Mouse (Mus musculus) thymus, adult 18-20 months (tissue): ENCODE measurements around the gene Rapgef4.

Source experiments
- DNase-seq, 2 experiments: peaks; one replicate each; pipeline ENCODE4 v3.0.0; 2022; ENCODE audit warnings: mixed read lengths in 2 of 2

Gene Rapgef4

DNA sequence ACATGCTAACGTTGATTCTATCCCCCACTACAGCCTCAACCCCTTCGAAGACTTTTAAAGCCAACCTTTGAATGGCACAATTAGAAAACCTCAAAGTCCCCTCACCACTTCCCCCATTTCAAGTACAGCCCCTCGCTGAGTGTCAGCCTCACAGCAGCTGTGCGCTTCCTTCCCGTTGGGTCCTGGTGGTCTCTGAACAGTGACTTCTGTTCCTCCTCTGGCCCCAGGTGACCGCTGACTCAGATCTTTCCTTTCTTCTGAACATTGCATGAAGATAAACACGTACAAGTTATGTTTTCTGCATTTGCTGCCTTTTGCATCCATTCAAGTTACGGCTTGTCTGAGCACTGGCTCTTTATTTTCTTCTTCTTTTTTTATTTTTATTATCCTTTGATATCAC, 98.1 kb downstream of the Rapgef4 start:
- no peak for DNase-seq

DNA sequence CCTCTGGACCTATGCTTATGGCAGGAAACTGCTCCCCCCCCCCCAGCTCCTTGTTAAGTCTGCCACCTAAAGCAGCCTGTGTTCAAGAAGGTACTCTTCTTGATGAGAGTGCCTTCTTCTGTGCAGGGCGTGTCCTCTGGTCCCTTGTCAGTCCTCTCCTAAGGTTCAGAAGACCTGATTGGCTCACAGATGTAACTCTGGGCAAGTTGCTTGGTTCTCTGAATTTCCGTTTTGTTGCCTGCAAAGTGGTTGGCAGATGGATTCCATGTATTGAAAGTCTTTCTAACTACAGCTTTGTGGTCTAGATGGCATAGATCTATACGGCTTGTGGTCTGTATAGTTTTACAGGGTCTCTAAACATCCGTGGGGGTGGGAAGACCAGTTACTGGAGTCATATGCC, 101.8 kb downstream of the Rapgef4 start:
- DNase-seq = peak; percentile 25 to 55

DNA sequence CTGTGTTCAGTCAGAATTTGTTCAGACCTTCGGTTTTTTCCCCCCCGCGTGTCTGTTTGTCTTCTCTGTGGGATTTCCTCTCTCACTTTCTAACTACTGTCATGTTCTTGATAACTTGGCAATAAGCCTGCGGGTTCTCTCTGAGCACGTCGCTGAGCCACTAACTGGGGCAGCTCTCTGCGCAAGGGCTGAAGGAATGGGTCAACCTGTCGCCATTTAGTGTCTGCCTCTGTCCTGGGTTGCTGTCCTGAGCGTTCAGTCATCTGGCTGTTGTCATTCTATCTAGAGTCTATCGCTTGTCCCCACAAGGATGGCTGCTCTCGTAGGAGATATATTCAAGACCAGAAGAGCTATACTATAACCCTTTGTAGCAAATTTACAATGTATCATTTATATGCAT, 107.8 kb downstream of the Rapgef4 start:
- no peak for DNase-seq

DNA sequence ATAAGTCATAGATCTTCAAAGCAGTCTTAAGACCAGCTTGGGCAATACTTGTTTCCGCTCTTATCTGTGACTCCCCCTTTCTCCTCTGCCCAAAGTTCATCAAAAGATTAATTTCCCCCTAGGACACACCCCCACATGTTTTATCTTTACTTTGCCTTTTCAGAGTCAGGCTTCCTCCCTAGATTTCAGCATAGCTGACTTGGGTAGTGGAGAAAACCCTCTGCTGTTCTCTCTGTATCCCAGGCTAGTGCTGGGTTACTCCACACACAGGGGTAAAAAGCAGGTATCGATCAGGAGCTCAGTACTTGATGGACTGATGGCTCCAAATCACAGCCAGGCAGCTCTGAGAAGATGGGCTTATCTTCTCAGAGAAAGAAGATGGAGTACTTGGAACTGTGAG, 109.0 kb downstream of the Rapgef4 start:
- DNase-seq = no peak

DNA sequence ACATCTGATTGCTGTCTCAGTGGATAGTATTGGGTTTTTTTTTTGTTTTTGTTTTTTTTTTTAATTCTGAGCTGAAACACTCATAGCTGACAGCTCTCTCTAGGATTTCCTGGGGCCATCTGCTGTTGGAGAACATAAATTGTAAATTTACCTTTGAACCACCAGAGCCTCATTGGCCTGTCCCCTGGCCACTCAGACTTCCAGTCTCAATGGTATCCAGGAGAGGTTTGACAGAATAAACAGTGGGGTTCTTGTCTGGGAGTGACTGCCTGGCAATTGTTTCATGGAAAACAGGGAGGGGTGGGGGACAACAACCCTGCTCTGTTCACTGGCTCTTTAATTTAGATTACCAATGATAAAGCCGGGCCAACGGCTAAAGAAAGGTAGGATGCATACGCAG, 111.0 kb downstream of the Rapgef4 start:
- no peak for DNase-seq

DNA sequence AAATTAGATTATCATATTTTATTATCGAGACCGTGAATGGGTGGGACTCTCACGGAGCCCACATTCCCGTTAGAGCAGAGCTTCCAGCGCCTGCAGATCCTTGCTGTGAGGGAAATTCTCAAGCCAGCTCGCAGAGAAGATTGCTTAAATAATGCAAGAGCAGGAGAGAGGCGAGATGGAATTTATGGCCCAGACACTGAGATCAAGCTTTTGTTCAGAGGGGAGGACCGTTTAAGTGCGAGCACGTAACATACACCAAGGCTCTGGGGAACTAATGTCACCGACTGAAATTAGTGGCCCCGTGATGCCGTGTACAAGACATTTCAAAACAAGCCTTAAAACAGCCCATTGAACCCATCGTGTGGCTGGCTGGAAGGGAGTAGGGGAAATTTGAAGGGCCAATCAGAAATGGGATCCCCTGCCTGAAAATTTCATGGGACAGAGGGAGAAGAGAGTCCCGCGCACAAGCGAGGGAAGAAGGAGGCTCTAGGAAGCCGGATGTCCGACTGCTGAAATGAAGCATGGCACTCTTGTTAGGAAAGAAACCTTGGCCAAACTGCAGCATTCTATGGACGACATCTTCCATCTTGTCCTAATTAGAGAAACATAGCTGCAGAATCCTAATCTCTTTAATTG, 112.5 kb downstream of the Rapgef4 start:
- DNase-seq = no peak

DNA sequence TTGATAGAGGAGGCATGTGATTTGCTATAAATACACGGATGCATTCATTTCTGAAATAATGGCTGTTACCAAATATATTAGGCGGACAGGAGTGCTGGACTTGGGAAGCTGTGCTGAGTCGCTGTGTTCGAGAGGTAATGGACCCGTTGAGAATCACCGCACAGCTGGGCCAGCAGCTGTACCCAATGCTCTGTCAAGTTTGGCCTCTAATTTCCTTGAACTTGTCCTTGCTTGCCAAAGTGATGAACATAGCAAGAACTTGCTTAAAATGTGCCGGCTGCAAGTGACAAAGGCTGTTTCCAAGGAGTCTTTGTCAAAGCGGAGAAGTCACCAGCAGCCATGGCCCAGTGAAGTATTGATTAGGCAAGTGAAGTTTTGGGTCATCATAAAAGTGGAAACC, 113.0 kb downstream of the Rapgef4 start:
- no peak for DNase-seq

DNA sequence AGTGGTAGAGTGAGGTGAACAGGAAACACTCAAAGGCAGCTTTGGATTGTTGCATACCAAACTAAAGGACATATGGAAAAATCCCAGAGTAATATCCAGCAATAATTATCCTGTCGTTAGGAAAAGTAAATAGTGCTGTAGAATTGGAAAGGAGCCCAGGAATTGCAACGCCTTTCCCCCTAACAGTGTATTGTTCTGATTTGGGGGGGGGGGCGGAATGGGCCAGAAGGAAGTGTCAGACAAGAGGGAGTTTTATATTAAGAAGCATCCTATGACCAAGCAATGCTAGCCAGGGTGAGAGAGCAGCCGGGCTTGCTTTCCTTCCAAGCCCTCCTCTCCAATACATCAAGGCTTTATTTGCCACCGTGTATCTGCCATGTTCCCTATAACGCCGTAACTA, 113.4 kb downstream of the Rapgef4 start:
- no peak for DNase-seq

DNA sequence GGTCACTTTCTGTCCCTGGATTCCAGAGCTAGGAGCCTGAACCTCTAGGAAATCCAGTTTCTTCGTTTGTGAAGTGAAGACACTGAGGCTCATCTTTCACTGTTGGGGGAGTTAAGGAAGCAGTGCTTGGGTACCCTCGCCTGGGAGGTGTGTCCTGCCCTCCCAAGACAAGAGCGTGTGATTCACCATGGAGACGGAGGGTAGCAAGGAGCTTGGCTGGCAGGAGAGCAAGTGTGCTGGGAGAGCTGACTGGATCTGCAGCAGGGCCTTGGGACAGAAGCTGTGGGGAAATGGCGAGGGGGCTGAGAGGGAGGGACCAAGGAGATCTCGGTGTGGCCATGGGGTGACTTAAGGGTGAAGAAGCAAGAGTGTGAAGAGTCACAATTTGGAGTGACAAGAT, 114.0 kb downstream of the Rapgef4 start:
- no peak for DNase-seq

DNA sequence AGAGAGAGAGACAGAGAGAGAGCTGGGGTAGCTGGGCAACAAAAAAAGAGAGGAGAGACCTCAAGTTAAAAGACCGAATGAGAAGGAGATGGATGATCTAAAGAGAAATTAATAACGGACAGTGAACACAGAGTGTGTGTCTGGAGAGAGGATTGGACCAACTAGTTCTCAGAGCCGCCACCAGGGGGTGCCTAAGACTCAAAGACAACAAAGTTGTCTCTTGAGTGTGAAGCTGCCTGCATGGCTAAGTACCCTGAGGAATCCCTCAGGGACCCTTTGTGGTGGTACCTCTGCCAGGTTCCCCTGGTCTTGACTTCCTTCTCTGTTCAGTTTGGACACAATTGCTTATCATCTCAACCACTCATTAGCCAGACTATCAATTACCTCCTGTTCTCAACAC, 115.3 kb downstream of the Rapgef4 start:
- DNase-seq = peak; percentile 34 to 60

DNA sequence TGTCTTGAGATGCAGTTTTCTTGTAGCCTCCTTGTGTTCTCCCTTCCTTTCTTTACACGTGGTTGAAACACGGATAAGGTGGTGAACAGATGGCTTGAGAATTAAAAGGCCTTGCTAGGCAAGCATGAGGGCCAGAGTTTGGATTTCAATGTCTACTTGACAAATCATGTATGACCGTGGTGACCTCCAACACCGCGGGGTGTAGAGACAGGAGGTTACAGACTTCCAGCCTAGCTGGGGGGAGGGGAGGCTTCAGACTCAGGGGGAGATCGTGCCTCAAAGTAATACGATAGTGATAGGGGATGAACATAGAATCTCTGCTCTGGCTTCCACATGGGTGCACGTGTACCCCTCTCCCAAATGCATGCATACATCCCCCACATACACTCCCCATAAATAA, 117.3 kb downstream of the Rapgef4 start:
- no peak for DNase-seq

DNA sequence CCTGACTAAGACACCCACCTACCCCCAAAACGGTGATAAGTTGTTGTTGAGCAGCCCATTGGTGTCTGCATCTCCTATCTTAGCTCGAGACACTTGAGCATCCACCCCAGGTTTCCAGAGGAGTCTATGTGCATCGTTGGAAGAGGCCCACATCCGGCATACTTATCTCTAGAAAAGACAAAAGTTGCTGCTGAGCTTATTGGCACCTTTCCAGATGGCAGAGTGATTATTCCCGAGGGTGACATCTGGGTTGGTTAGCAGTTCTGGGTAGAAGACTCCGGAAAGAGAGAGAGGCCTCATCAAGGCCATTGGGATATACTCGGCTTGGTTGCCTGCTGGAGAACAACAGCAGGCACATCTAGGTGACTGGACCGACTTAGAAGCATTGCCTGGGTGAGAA, 123.6 kb downstream of the Rapgef4 start:
- DNase-seq = no peak

DNA sequence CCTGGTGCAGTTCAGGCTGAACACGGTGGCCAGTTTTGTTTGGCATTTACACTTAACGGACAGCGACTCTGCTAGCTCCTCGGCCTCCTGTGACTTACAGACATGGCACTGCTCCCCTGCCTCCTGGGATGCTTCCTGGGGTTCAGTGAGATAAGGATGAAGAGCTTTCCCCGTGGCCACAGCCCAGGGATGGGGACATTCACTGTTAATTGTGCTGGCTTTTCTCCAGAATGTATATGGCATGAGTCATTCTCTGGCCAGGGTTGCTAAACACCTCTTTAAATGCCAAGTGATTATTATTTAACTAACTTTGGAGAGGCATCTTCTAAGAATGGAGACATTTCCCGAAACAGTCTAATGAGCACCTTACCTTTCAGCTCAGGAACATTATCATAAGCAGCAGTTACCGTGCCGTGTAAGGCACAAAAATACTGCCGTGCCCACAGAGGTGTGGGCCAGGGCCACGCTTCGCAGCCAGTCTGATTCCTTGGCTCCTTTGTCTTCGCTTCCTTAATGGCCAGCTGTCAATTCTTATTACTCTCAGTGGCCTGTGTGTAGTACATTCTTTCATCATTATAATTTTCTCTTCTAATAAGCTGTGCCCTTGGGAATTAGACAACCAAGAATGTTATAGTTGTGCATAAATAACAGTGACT, 126.6 kb downstream of the Rapgef4 start:
- DNase-seq = no peak

DNA sequence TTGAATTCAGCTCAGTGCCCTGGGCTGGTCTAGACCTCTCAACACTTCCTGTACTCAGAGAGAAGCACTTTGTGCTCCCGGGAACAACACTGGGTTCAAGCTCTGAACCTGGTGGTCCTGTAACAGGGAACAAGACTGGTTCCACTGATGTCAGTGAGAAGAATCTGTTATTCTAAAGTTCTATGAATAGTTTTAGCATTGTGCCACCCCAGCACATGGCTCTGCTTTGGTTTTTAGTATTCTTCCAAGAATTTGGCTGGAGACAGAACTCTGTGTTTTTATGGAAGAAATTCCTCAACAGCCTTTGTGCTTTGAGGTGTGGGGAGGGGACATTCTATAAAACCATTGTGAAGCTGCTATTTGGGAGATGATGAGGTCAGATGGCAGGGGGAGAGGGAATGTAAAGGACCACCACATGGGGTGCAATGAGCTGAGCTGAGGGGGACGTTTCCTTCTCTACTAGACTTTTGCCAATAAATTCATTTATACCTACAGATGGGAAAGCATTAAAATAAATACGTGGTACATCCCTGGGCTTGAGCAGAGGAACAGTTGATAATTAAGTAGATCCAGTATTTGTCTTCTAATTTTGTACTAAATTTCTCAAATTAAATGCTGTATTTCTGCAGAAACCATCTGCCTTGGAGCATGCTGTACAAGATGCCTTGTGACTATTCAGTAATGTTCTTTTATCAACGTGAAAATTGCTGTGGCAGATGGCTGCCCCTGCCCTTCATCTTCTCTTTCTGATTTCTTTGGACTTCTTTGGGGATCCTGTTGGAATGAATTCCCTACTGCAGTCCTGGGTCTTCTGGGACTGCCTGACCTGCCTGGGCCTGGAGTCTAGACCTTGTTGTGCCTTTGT, 127.6 kb downstream of the Rapgef4 start:
- DNase-seq = no peak

DNA sequence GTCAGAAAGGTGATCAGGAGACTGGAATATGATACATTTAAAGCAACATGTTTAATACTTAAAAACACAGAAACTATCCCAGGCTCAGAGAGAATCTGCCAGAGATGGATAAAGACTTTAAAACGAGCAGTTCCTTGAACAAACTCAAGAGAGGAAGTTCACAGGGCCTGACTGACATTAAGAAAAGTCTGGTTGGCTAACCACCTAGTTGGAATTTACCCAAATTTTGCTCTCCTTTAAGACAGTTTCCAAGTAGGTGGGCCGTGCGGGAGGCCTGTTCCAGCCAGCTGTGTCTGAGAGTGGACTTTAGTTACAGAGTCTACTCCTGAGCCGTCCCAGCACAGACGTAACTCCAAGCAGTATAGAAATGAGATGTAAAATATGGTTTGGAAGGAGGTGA, 129.4 kb downstream of the Rapgef4 start:
- no peak for DNase-seq

DNA sequence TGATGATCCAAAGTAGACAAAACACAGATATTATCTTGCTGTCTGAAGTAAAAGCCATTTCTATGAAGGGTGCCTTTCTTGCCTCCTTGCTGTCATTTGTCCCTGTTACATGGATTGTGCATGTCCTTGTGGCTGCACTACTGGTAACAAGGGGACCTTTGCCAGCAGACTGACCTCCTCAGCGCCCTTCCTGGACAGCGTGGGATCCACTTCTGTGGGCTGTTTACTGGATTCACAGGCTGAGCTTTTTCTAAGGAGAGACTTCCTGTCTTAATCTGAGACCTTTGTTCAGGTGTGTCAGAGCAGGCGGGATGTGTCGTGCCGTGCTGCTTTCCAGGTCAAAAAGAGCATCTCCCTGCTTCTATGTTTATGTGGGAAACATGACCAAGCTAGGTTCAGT, 132.7 kb downstream of the Rapgef4 start:
- DNase-seq = no peak

DNA sequence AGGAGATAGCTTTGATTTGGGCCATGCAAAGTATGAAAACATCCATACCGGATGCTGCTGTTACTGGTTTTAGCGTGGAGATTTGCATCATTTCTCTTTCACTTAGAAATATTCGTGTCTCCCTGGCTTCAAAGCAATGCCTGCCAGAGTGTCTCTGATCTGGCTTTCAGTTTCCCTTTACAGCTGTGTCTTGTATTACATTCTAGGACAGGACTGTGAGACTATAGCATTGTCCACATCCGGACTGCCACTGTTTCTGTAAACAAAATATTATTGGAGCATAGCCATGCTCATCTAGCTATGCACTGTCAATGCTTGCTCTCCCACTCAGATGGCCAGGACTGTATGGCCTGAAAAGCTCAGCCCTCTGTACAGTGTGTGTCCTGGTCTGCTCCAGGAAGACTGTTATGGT, 133.1 kb downstream of the Rapgef4 start:
- no peak for DNase-seq

DNA sequence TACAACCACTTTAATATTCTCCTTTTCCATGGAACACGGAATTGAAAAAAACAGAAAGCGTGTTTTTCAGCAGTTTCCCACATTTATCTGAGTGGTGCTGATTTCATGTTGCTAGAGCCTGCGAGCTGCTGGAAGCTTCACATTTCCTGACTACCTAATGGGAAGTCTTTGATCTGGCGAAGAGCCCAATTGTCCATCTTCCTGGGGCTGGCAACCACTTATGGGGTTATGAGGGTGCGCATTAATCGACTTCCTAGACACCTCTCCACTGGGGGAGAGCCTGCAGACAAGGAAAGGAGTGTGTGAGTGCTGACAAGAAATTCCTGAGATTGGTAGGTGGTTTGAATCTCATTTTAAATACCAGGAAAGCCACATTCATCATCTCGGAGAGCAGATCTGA, 135.1 kb downstream of the Rapgef4 start:
- DNase-seq = no peak

DNA sequence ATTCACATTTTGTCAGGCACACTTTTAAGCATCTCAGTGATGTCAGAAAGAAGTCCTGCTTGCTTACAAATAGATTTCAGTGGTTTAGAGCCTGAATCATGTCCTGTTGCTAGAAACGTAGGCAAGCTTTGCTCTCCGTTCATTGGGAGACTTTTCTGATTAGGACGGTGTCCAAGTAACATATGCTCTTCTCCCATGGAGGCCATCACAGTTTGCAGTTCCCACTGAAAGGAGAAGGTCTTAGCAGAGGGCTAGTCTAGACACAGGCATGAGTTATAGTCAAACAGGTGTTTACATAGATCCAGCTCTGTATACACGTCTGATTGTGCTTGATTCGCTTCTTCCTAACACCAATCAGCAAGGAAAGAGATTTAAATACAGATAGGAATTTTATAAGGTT, 135.7 kb downstream of the Rapgef4 start:
- DNase-seq = no peak

DNA sequence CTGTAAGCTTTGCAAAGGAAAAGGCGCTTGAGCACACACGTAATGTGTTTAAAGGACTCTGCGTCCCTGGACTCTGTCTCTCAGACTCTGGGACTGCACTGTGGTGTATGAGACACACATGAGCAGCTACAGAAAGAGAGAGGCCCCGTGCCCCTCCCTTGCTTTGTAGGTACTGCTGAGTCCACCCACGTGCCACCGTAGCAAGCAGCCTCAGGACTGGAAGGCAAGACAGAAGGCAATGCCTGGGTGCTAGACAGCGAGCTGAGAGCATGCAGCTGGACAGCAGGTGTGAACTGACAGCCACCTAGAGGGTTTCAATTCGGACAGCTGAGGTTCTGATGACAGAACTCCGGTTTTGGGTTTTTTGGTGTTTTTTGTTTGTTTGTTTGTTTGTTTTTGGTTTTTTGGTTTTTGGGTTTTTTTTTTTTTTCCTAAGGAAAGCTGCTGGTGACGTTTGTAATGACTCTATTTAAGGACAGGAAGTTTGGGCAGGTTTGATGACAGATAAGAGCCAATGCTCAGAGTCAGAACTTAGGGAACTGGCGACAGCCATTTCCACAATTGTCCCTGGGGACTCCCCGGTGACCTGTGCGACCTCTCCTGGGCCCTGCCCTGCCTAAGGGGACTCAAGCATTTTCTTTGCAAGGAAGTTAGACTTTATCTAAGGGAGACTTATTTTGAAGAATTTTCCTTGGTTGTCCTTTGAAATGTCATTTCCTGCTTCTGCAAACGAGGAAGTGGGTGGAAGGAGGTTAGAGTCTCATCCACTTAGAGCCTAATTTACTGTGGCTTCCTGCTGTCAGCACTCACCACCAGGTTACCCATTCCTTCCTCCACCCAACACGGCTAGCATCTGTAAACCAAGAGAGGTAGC, 136.3 kb downstream of the Rapgef4 start:
- peak; percentile 11 to 46 for DNase-seq

DNA sequence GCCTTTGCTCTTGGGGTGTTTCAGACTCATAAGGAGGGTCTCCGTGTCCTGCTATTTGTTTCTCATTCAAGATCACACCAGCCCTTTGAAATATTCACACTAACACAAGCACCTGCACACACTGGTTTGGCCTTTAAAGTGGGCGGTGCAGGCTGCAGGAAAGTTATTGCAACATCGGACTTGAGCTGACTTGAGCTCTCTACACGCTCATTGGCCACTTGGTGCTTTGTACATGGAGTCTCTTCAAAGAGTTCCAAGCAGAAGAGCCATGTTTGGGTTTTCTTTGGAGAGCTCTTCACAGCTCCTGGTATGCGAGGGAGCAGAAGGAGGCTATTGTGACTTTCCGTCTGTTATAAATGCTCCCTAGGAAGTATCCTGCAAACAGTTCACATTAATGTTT, 139.2 kb downstream of the Rapgef4 start:
- DNase-seq = no peak

DNA sequence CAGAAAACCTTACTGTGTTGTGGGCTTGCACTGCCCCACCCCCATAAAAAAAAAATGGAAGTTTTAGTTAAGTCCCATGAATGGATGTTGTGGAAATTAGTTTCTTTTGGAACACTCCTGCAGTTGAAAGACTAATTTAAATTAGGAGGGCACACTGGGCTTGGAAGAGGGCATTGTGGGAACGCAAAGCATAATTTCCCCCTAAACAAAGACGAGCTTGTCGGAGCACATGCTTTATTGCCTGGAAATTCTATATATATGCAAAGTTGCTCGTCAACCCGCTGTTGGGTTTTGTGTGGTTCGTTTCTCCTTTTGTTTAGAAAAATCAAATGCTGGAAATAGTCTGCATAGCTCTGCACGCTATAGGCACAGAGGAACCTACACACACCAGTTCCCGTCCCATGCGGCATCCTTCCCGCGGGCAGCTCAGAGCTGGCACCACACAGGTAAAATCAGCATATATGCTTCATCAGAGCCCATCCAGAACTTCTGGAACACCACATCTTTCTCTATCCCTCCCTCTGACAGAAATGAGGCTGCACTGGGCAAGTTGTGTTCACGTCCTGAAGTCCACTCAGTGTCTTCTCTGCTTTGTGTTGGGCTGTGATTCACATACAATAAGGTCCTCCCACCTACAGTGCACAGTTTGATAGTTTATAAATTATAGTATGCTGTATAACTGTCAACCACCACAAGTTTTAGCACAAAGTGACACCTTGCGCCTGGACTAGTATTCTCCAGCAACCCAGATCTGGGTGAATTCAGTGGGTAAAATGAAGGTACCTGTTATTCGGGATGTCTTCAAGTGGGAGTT, 141.6 kb downstream of the Rapgef4 start:
- DNase-seq = no peak
